Mouse (Mus musculus) kidney, adult 10 weeks (tissue): ENCODE data around the gene Vmn1r86. TPM values are rescaled to one million over a fixed set of nuclear protein-coding genes. Genes with fewer than 3 reads are reported as not detected.

ENCODE experiments used
- polyA plus RNA-seq: library from polyadenylated mRNA; stranded (reverse); fragments of 350-450 nt; fragmentation: Illumina TruSeq; extraction: RNeasy Lipid Tissue Mini Kit (QIAGEN cat#74804); gene quantifications from one replicate; pipeline ENCODE4 v1.2.3, GENCODE M21; 2014; ENCODE audit warnings: low read depth, low replicate concordance

Vmn1r86 gene
- polyA plus RNA-seq: not detected

DNA sequence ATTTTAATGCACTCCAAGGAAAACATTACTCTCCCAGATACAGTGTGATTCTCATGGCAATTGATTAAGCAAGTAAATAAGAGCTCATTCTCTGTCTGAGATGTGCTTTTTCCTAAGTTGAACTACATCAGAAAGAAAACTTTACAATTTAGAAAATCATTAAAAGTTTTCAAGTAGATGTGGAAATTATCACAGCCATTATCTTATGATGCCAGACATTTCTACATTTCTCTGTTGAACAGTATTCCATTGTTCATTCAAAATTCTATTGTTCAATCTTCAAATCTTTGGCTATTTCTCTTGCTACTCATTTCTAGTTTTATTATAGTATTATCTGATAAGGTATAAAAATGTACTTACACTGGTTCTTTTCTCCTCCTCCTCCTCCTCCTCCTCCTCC is at the start of gene Vmn1r86:
TSS of gene Vmn1r86 (minus strand) at position 101 of the 400 bp plus-strand sequence.

DNA sequence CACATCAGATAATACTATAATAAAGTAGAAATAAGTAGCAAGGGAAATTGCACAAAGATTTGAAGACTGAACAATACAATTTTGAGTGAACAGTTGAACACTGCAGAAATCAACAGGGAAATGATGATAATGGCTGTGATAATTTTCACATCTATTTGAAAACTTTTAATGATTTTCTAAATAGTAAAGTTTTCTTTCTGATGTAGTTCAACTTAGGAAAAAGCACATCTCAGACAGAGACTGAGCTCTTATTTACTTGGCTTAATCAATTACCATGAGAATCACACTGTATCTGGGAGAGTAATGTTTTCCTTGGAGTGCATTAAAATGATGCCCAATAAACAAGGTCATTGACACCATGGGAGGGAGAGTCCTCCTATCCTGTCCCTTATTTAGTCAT is 39.6 kb upstream of the Vmn1r86 start, which contains the start of gene Vmn1r88:
TSS of gene Vmn1r88 (plus strand) at position 301 of the 400 bp plus-strand sequence.

GRCm38 (mm10) chr7:13140057-13140456 is 20.3 kb upstream of the Vmn1r86 start, which contains the start of gene Vmn1r87:
Vmn1r87 (minus strand) TSS chr7:13140157.

GRCm38 (mm10) chr7:13095073-13095472 is 24.6 kb downstream of the Vmn1r86 start, which contains the start of gene Vmn1r85:
Vmn1r85 (minus strand) TSS chr7:13095173.

DNA sequence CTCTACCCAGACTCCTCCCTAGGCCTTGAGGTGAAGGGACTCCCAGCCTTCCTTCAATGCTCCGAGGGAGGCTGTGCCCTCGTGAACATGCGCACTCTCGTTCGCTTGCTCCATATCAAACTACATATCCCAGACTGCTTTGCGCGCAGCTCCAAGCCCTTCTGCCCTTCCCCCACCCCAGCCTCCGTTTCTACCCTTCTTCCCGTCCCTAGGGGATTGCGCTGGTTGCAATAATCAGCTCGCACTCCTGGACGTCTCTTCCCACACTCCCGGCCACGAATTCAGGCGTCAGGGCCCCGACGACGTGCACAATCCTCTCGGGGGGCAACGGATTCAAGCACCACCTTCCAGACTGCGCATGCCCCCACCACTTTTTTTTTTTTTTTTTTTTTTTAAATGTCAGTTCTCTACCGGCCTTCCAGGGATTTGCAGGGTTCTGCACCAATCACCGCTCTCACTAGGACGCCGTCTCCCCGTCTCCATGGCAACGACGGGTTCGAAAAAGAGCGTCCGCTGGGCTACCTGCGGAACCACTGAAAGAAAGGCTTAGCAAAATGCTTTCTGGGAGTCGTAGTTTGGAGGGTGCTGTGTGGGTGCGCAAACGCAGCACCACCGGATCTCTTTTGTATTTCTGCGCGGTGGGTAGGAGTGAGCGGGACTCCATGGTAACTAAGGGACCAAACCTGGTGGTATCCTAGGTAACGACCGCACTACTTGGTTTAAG is 65.3 kb downstream of the Vmn1r86 start, which contains the start of gene Mzf1:
TSS of gene Mzf1 (minus strand) at position 478 of the 724 bp plus-strand sequence.

Other genes starting within 250 kb of the Vmn1r86 start
- 5.7 TPM for gene Zfp128, start 238.7 kb downstream of the Vmn1r86 start, polyA plus RNA-seq
- 5.6 TPM for gene Zscan22, start 222.1 kb downstream of the Vmn1r86 start, polyA plus RNA-seq
- 13.9 TPM for gene Rps5, start 197.6 kb downstream of the Vmn1r86 start, polyA plus RNA-seq
- gene Rnf225, start 192.5 kb downstream of the Vmn1r86 start, polyA plus RNA-seq: 0.16 TPM
- gene Zfp324, start 154.1 kb downstream of the Vmn1r86 start, polyA plus RNA-seq: 2.7 TPM
- 2.0 TPM for gene Zfp446, start 142.1 kb downstream of the Vmn1r86 start, polyA plus RNA-seq
- gene Slc27a5, start 121.7 kb downstream of the Vmn1r86 start, polyA plus RNA-seq: not detected
- 13.1 TPM for gene Trim28, start 120.8 kb downstream of the Vmn1r86 start, polyA plus RNA-seq
- gene Zbtb45, start 109.9 kb downstream of the Vmn1r86 start, polyA plus RNA-seq: 0.44 TPM
- gene Chmp2a, start 85.1 kb downstream of the Vmn1r86 start, polyA plus RNA-seq: 117 TPM
- 64.8 TPM for gene Ube2m, start 81.6 kb downstream of the Vmn1r86 start, polyA plus RNA-seq
- gene Mzf1, start 65.2 kb downstream of the Vmn1r86 start, polyA plus RNA-seq: 0.36 TPM
- gene Vmn1r85, start 24.7 kb downstream of the Vmn1r86 start, polyA plus RNA-seq: not detected
- not detected for gene Vmn1r87, start 20.2 kb upstream of the Vmn1r86 start, polyA plus RNA-seq
- gene Vmn1r88, start 39.7 kb upstream of the Vmn1r86 start, polyA plus RNA-seq: not detected
- not detected for gene Vmn1r89, start 93.1 kb upstream of the Vmn1r86 start, polyA plus RNA-seq
- gene Lig1, start 157.4 kb upstream of the Vmn1r86 start, polyA plus RNA-seq: 2.9 TPM
- 4.9 TPM for gene Zswim9, start 158.8 kb upstream of the Vmn1r86 start, polyA plus RNA-seq
- 0.20 TPM for gene Pla2g4c, start 204.7 kb upstream of the Vmn1r86 start, polyA plus RNA-seq